8 mouse cellular contexts compared by ENCODE assay signal in genomic region chr6:127148526-127149302, GRCm38 (mm10). TPM values are rescaled to one million over a fixed set of nuclear protein-coding genes. Genes with fewer than 3 reads are reported as not detected.
A peak's percentile ranks its signal among the peaks of the same experiment; 100 is the strongest.
DNase-seq lines count a peak whose midpoint lies in the region; ATAC-seq lines count a peak whose summit lies in the region.

No protein-coding gene starts in this region.

- H3K4me1 ChIP-seq in liver, embryonic 15.5 days (replicated peaks), result peaks cover 64% of the 10 kb centered on the region

- DNase-seq in right cerebral cortex, adult 18-20 months, result peak; percentile 35
- DNase-seq in right cerebral cortex, postnatal 10 days (ENCODE audit: low spot score in 2 of 2), result no peak
- peak; percentile 54 for DNase-seq in embryo, embryonic 10 days (ENCODE audit: low spot score)
- peak; percentile 26 to 44 for DNase-seq in heart, postnatal 14 days
- DNase-seq in retina, embryonic 14.5 days (ENCODE audit: low spot score), result peak; percentile 47
- DNase-seq in layer of hippocampus, adult 8-10 months (ENCODE audit: low spot score in 2 of 2), result no peak
- DNase-seq in T-cell, adult 2 months (ENCODE audit: low spot score), result no peak

- peak overlapping the region; percentile 46 for H3K9ac ChIP-seq in liver, embryonic 15.5 days

- no peak for ATAC-seq in liver, embryonic 15.5 days (ENCODE audit: insufficient read depth)

- H3K4me3 ChIP-seq in liver, embryonic 15.5 days (replicated peaks), result peak overlapping the region; percentile 61

- WGBS in liver, embryonic 15.5 days (ENCODE audit: insufficient replicate concordance), result 19% methylated on average over 20 of the region's 20 CpGs

- peaks cover 60% of the 10 kb centered on the region for H3K27me3 ChIP-seq in liver, embryonic 15.5 days

- intact Hi-C loops in heart, postnatal 14 days (cut with DNase I), result loop anchor here (10.0 kb wide), 1 partner anchor 176 kb away; no protein-coding TSS in a partner anchor

- no peaks in the 10 kb centered on the region for H3K36me3 ChIP-seq in liver, embryonic 15.5 days (replicated peaks)

- H3K4me2 ChIP-seq in liver, embryonic 15.5 days, result peak overlapping the region; percentile 82

- no peaks in the 10 kb centered on the region for H3K9me3 ChIP-seq in liver, embryonic 15.5 days (replicated peaks)

- H3K27ac ChIP-seq in liver, embryonic 15.5 days (replicated peaks), result no peak overlapping the region

RNA-seq across cellular contexts. Expression of gene Ccnd2, which starts 3.3 kb away (rescaled TPM):
- total RNA-seq in heart, postnatal 14 days (2021), result 100 to 1,000 TPM; 167 to 186 TPM
- polyA plus RNA-seq in liver, embryonic 15.5 days (2015; fragmentation: Nextera tagmentation; extraction: Ambion mirVana), result 47.6 and 47.9 TPM in 2 replicates
- 100 to 1,000 TPM in 3 of 4 experiments, 10 to 100 TPM in 1; 99.8 to 130 (median 120) TPM for total RNA-seq in layer of hippocampus, adult 8-10 months (2022)

RNA-seq across cellular contexts. Expression of gene Tigar, which starts 39.4 kb away (rescaled TPM):
- total RNA-seq in heart, postnatal 14 days (2021), result 10 to 100 TPM; 38.0 to 44.5 TPM
- polyA plus RNA-seq in liver, embryonic 15.5 days (2015; fragmentation: Nextera tagmentation; extraction: Ambion mirVana), result 0.52 and 0.53 TPM in 2 replicates
- total RNA-seq in layer of hippocampus, adult 8-10 months (2022), result 10 to 100 TPM; 24.8 to 31.6 (median 26.7) TPM

Comparison
In these comparisons a context has a peak if more than half of its experiments do, and no peak if none do; other contexts are left out.
1. DNase-seq: peak in right cerebral cortex, adult 18-20 months (single experiment), embryo, embryonic 10 days (single experiment), heart, postnatal 14 days (2 of 2) and retina, embryonic 14.5 days (single experiment); none in right cerebral cortex, postnatal 10 days (0 of 2), layer of hippocampus, adult 8-10 months (0 of 2) and T-cell, adult 2 months (single experiment).